Mouse (Mus musculus) urinary bladder, postnatal 25 days (tissue): ENCODE results near the gene Gm44503.
A peak's percentile ranks its signal among the peaks of the same experiment; 100 is the strongest.

ENCODE experiments used
- DNase-seq: peaks from one replicate; pipeline ENCODE4 v3.0.0; 2022; ENCODE audit warnings: low spot score

Gm44503 gene

GRCm38 (mm10) chr9:73030443-73030842 is 71.8 kb downstream of the Gm44503 start:
- no peak for DNase-seq

- no peak for DNase-seq
Measured at GRCm38 (mm10) chr9:73031421-73031820, 72.8 kb downstream of the Gm44503 start.

- DNase-seq: no peak
Measured at GRCm38 (mm10) chr9:73033406-73033805, 74.8 kb downstream of the Gm44503 start.

GRCm38 (mm10) chr9:73039222-73039945 is 80.7 kb downstream of the Gm44503 start:
- peak; percentile 91 for DNase-seq

GRCm38 (mm10) chr9:73040080-73040479 is 81.4 kb downstream of the Gm44503 start, which contains the start of gene Pigb:
Pigb (minus strand) TSS chr9:73040378.
- DNase-seq: no peak

GRCm38 (mm10) chr9:73044146-73045079 is 85.8 kb downstream of the Gm44503 start, which contains the start of gene Rab27a:
Rab27a (plus strand) TSS chr9:73044854.
- DNase-seq: peak; percentile 88

GRCm38 (mm10) chr9:73045204-73045603 is 86.6 kb downstream of the Gm44503 start:
- DNase-seq: no peak

GRCm38 (mm10) chr9:73045711-73046110 is 87.1 kb downstream of the Gm44503 start:
- no peak for DNase-seq

- DNase-seq: no peak
Measured at GRCm38 (mm10) chr9:73047906-73048305, 89.3 kb downstream of the Gm44503 start.

- no peak for DNase-seq
Measured at GRCm38 (mm10) chr9:73048927-73049326, 90.3 kb downstream of the Gm44503 start.

GRCm38 (mm10) chr9:73049833-73050232 is 91.2 kb downstream of the Gm44503 start:
- no peak for DNase-seq

GRCm38 (mm10) chr9:73050606-73051005 is 92.0 kb downstream of the Gm44503 start:
- no peak for DNase-seq

- no peak for DNase-seq
Measured at GRCm38 (mm10) chr9:73055441-73055911, 96.8 kb downstream of the Gm44503 start.

- no peak for DNase-seq
Measured at GRCm38 (mm10) chr9:73059224-73059623, 100.6 kb downstream of the Gm44503 start.

- no peak for DNase-seq
Measured at GRCm38 (mm10) chr9:73063621-73064290, 105.1 kb downstream of the Gm44503 start.
